Mouse (Mus musculus) T-helper 17 cell (primary cell): ENCODE results near the gene Ccr5.

Experiments
- in situ Hi-C, 2 experiments: fragments of 300-600 bp; cut with MboI, MseI; formaldehyde crosslinking; loops; 1 replicate in 1 of 2; 2 replicates in 1 of 2; pipeline ENCODE4 v1.15.1; 2025; ENCODE audit warnings: high pct_unique_total_duplicates in 2 of 2

Gene Ccr5

GRCm38 (mm10) chr9:124137619-124138018 lies 16.3 kb downstream of the Ccr5 start:
- in situ Hi-C loops: loop anchor here (5.0 to 10.0 kb wide), 2 partner anchors 120 to 283 kb away; partner anchors contain the start of gene Fyco1 (in 1 of the 2)

GRCm38 (mm10) chr9:124138055-124138775 lies 16.9 kb downstream of the Ccr5 start:
- in situ Hi-C loops: loop anchor here (5.0 to 10.0 kb wide), 2 partner anchors 119 to 283 kb away; partner anchors contain the start of gene Fyco1 (in 1 of the 2)

- in situ Hi-C loops: loop anchor here (5.0 kb wide), 2 partner anchors 114 to 276 kb away; no protein-coding TSS in a partner anchor
Measured at GRCm38 (mm10) chr9:124143678-124144077, 22.3 kb downstream of the Ccr5 start.

- in situ Hi-C loops: no loop called here
Measured at GRCm38 (mm10) chr9:124146307-124146706, 25.0 kb downstream of the Ccr5 start.
